Mouse (Mus musculus) embryonic facial prominence, embryonic 12.5 days (tissue): ENCODE data around the gene Traf7. TPM values are rescaled to one million over a fixed set of nuclear protein-coding genes. Genes with fewer than 3 reads are reported as not detected.

Experiments used
- ATAC-seq: fragments of 200-750 bp; cut with Nextera tagmentation; 2 replicates; pipeline ENCODE4 v1.8.0; 2017; ENCODE audit not compliant: insufficient number of reproducible peaks, insufficient read depth, low FRiP score, low TSS enrichment
- H3K27ac ChIP-seq: fragments of 300-500 bp; sonication (generic); 2 replicates; pipeline ENCODE4 v1.5.1; 2016; ENCODE audit warnings: mild to moderate bottlenecking
- H3K27me3 ChIP-seq: fragments of 300-500 bp; sonication (generic); 2 replicates; pipeline ENCODE4 v1.6.1; 2016; ENCODE audit warnings: mild to moderate bottlenecking, moderate library complexity
- H3K36me3 ChIP-seq: fragments of 300-500 bp; sonication (generic); 2 replicates; pipeline ENCODE4 v1.6.1; 2016; ENCODE audit warnings: mild to moderate bottlenecking
- H3K4me1 ChIP-seq: fragments of 300-500 bp; sonication (generic); 2 replicates; pipeline ENCODE4 v1.6.1; 2016
- H3K4me2 ChIP-seq: fragments of 300-500 bp; sonication (generic); replicated peaks from 2 replicates; pipeline ENCODE4 v1.6.1; 2016; ENCODE audit warnings: mild to moderate bottlenecking, moderate library complexity
- H3K4me3 ChIP-seq: fragments of 300-500 bp; sonication (generic); 2 replicates; pipeline ENCODE4 v1.5.1; 2016; ENCODE audit warnings: mild to moderate bottlenecking
- H3K9ac ChIP-seq: fragments of 300-500 bp; sonication (generic); 2 replicates; pipeline ENCODE4 v1.6.1; 2016; ENCODE audit warnings: mild to moderate bottlenecking, moderate library complexity
- H3K9me3 ChIP-seq: fragments of 300-500 bp; sonication (generic); 2 replicates; pipeline ENCODE4 v1.6.1; 2016; ENCODE audit warnings: mild to moderate bottlenecking, moderate library complexity
- WGBS: fragments of 180-500 bp; shearing (Covaris S2); methylation state at CpG from one replicate; pipeline ENCODE4 v1.1.7; 2016; 5-methylcytosine and 5-hydroxymethylcytosine counted together
- polyA plus RNA-seq: library from polyadenylated mRNA; unstranded; fragments of >200 nt; fragmentation: Nextera tagmentation; extraction: Ambion mirVana; gene quantifications from 2 replicates; pipeline ENCODE4 v1.2.1, GENCODE M21; 2016

Gene Traf7
- polyA plus RNA-seq, 1 experiment from 2014 or later = 98.5 TPM

DNA sequence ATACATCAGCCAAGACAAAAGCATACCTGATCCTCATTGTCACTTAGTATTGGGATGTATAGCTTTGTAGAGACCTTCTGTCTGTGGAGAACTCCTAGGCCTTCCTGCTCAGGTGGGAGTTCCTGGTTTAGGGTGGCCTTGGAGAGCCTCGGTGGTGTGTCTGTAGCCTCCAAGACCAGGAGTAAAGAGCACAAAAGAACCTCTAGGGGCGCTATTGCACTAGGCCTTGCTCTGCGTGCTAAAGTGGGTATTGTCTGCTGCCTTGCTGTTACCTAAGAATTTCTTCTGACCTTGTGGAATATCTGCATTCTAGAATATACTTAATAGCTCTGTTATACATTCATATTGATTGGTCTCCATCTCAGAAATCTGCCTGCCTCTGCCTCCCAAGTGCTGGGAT lies 12.6 kb upstream of the Traf7 start:
- no peak for ATAC-seq
- Histone ChIP-seq H3K9me3 (no peaks in the 10 kb centered on the region), H3K4me2 (no peak overlapping the region), H3K27me3 (peaks cover 4% of the 10 kb centered on the region), H3K27ac (no peak overlapping the region), H3K4me3 (no peak overlapping the region), H3K36me3 (no peaks in the 10 kb centered on the region), H3K9ac (no peak overlapping the region), H3K4me1 (peaks cover 4% of the 10 kb centered on the region; the same call in 1 of the 2 replicates)
- WGBS = 8% methylated on average over 3 of the region's 3 CpGs

DNA sequence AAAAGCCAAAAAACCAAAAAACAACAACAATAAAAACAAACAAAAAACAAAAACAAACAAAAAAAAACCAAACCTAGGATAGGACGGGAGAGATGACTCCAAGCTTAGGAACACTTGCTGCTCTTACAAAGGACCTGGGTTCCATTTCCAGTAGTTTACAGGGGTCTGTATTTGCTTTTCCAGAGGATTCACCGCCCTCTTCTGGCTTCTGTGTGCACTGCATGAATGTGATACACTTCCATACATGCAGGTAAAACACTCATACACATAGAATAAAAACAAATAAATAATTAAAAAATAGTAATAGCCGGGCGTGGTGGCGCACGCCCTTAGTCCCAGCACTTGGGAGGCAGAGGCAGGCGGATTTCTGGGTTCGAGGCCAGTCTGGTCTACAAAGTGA lies 11.2 kb upstream of the Traf7 start:
- H3K27ac ChIP-seq = no peak overlapping the region
- no peak overlapping the region for H3K4me3 ChIP-seq
- H3K9me3 ChIP-seq = no peaks in the 10 kb centered on the region
- no peak overlapping the region for H3K4me2 ChIP-seq
- no peak for ATAC-seq
- no peak overlapping the region for H3K9ac ChIP-seq
- H3K4me1 ChIP-seq = peaks cover 4% of the 10 kb centered on the region; the same call in 1 of the 2 replicates
- H3K36me3 ChIP-seq = no peaks in the 10 kb centered on the region
- WGBS = 69% methylated on average over 8 of the region's 8 CpGs
- H3K27me3 ChIP-seq = no peaks in the 10 kb centered on the region

DNA sequence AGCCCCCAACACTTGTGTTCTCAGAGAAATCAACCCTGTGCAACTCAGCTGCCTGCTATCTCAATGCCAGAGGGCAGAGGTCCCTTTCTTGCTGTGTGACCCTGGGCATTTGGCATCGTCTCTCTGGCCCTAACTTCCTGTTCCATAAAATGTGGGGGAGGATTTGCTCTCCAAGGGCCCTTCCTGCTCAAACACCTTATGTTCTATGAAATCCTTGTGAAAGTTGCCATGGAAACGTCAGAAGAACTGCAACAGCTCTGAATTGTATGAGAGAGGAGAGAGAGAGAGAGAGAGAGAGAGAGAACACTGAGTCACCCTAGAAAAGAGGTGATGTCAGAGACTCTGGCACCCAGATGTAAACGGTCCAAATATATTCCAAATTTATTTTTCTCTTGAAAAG lies 9.8 kb upstream of the Traf7 start:
- Histone ChIP-seq H3K4me2 (no peak overlapping the region), H3K9ac (no peak overlapping the region), H3K4me3 (no peak overlapping the region), H3K36me3 (no peaks in the 10 kb centered on the region), H3K27ac (0 out of 2 replicates have a peak overlapping the region, but pooled peaks have one; percentile 30), H3K4me1 (peaks cover 14% of the 10 kb centered on the region), H3K9me3 (no peaks in the 10 kb centered on the region), H3K27me3 (no peaks in the 10 kb centered on the region)
- no peak for ATAC-seq
- 41% methylated on average over 3 of the region's 3 CpGs for WGBS

DNA sequence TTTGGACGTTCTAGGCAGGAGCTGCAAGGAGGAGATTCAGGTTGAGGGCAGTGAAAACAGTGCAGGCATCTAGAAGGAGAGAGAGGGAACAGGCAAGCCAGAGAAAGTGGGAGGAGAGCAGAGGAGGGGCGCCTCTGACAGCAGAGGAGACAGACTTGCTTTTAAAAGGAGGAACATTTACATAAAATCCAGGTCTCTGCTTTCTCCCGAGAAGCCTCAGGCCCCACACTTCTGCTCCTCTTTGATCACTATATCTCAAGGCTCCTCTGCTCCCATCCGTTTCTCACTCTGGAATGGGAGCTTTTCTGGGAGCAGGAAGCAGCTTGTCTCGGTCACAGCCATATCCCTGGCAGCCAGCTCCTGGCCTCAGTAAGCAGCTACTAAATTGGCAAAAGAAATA lies 7.6 kb upstream of the Traf7 start:
- Histone ChIP-seq H3K9me3 (no peaks in the 10 kb centered on the region), H3K4me1 (peaks cover 28% of the 10 kb centered on the region), H3K27ac (no peak overlapping the region), H3K27me3 (no peaks in the 10 kb centered on the region), H3K4me3 (no peak overlapping the region), H3K36me3 (peaks cover 12% of the 10 kb centered on the region; the same call in 1 of the 2 replicates), H3K4me2 (no peak overlapping the region), H3K9ac (no peak overlapping the region)
- WGBS = 47% methylated on average over 5 of the region's 5 CpGs
- no peak for ATAC-seq

DNA sequence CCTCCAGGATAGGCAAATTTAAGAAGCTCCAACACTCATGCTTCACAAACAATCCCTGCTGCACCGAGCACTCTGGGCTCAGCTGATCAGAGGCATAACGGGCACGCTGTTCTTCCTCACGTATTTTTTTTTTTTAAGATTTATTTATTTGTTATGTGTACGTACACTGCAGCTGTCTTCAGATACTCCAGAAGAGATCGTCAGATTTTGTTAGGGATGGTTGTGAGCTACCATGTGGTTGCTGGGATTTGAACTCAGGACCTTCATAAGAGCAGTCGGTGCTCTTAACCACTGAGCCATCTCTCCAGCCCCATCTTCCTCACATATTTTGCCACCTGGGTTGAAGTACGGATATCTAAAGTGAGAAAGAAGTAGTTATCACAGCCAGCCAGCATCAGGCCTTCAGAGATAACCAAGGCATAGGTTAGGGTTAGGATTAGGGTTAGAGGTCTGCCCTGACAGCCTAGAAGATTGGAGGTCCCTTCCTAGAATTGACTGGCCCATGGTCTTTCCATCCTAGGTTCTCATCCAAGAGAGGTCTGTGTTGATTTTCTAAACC lies 6.5 kb upstream of the Traf7 start, which contains the start of gene Rab26:
TSS of gene Rab26 (minus strand) at position 51 of the 559 bp plus-strand sequence.
- Histone ChIP-seq H3K36me3 (peaks cover 18% of the 10 kb centered on the region; the same call in 1 of the 2 replicates), H3K4me3 (peak within 1 kb of the TSS; percentile 36), H3K27me3 (no peaks in the 10 kb centered on the region), H3K27ac (no peak within 1 kb of the TSS), H3K4me2 (peak within 1 kb of the TSS; percentile 67), H3K4me1 (peaks cover 39% of the 10 kb centered on the region), H3K9me3 (no peaks in the 10 kb centered on the region), H3K9ac (peak within 1 kb of the TSS; percentile 56)
- ATAC-seq = no peak
- 87% methylated on average over 8 of the region's 8 CpGs for WGBS

DNA sequence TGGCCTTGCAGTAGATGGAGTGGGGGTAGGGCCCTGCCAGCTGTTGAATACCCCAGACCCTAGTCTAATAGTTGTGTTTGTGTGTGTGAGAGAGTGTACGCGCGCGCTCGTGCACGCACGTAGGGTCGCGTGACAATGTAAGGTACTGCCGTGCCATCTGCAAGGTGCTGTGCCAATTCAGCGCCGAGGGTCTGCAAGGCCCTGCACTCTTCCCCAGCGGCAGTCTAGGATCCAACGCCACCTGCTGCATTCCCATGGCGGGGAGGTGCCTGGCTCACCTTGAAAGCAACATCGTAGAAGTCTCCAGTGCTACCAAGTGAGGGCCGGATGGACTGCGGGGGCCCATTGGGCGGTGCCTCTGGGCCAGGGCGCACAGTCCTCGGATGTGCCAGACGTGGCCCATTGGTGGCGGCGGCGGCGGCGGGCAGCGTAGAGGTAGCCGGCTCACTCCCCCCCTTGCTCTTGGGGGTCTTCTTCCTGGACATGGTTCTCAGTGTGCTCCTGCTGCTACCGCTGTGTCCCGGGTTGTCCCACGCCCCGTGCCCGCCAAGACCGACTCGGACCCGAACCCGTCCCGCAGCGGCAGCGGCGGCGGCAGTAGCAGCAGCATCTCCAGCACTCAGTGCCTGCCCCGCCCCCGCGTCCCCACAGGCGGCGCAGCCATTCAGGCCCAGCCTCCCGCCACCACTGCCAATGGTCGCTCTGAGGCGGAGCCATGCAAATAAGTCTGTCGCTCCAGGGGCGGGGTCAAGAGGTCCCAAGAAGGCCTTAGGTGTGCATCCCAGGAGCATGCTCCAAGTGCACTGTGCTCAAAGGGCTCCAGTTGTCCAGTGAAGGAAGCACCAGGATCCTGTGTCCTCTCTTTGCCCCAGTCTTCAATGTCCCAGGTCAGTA lies 5.6 kb upstream of the Traf7 start:
- Histone ChIP-seq H3K9ac (peak overlapping the region; percentile 56), H3K4me3 (peak overlapping the region; percentile 36), H3K27me3 (no peaks in the 10 kb centered on the region), H3K4me2 (peak overlapping the region; percentile 67), H3K4me1 (peaks cover 44% of the 10 kb centered on the region), H3K27ac (no peak overlapping the region), H3K36me3 (peaks cover 18% of the 10 kb centered on the region; the same call in 1 of the 2 replicates), H3K9me3 (no peaks in the 10 kb centered on the region)
- peak; percentile 31; the same call in 1 of the 2 replicates for ATAC-seq
- 7% methylated on average over 53 of the region's 53 CpGs for WGBS

DNA sequence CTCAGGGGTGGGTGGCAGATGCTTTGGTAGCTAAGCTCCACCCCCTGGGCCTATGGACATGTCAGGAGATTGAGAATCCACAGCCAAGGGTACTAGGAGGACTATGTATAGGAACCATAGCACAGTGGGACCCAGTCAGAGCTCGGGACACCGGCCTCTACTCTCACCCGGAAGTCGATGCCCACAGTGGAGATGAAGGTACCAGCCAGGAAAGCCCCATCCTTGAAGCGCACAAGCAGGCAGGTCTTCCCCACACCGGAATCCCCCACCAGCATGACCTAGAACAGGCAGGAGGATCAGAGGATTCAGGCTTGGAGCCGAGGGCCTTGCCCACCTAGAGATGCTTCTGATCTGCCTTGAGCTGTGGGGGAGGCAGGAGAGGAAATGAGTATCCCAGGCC lies 4.3 kb upstream of the Traf7 start:
- no peak overlapping the region for H3K4me3 ChIP-seq

DNA sequence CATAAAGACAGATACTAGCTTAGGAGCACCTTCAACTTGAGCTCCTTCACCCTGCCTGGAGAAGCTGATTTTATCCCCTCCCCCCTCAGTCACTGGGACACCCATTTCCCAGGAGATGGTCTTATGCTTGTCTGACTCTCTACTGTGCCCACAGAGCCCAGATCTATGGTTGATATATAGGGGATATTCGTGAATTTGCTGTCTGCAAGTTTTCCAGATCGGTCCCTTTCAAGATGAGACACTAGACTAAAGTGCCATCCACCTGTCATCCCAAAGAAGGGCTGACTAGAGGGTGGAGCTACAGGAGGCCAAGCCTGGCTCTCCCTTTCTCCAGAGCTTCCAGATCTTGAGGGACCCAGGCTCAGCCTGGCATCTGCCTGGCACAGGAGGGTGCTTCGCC lies 3.3 kb upstream of the Traf7 start:
- H3K9ac ChIP-seq = peak overlapping the region; percentile 76; the same call in 1 of the 2 replicates
- WGBS = 69% methylated on average over 3 of the region's 3 CpGs

More for the DNA sequence above, 4.3 kb upstream of the Traf7 start:
- no peak for ATAC-seq
- no peak overlapping the region for H3K27ac ChIP-seq
- H3K27me3 ChIP-seq = no peaks in the 10 kb centered on the region
- no peaks in the 10 kb centered on the region for H3K9me3 ChIP-seq
- WGBS = 76% methylated on average over 7 of the region's 7 CpGs
- peaks cover 18% of the 10 kb centered on the region; the same call in 1 of the 2 replicates for H3K36me3 ChIP-seq
- peak overlapping the region; percentile 4; the same call in 1 of the 2 replicates for H3K9ac ChIP-seq
- peaks cover 40% of the 10 kb centered on the region for H3K4me1 ChIP-seq
- no peak overlapping the region for H3K4me2 ChIP-seq

DNA sequence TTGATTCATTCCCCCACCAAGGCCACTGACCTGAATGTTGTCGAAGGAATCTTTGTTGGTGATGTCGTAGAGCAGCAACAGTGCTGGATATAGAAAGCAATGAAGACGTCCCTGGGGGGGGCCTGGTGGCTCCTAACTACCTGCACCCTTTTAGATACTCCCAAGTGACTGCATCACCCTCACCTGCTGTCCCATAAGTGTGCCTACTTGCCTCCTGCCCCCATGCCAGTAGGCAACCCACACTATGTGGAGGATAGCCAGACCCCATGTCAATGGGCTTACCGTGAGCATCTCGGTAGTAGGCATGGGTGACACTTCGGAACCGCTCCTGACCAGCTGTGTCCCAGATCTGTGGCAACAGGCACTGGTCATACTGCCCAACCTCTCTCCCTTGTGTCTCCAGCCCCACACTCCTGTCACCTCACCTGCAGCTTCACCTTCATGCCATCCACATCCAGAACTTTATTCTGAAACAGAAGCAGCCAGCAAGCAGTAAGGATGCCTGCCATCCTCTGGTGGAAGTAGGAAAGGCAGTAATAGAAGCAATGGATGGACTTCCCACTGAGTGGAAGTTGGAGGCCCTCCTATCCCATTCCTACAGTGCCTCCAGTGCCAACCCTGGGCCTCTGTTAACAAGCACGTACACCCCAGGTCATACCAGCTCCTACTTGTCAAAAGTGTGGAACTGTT lies 2.8 kb upstream of the Traf7 start:
- H3K36me3 ChIP-seq = peaks cover 18% of the 10 kb centered on the region; the same call in 1 of the 2 replicates
- no peaks in the 10 kb centered on the region for H3K27me3 ChIP-seq
- peak overlapping the region; percentile 80 for H3K4me2 ChIP-seq
- 30% methylated on average over 8 of the region's 8 CpGs for WGBS
- ATAC-seq = no peak
- peak overlapping the region; percentile 63; the same call in 1 of the 2 replicates for H3K4me3 ChIP-seq
- H3K9ac ChIP-seq = peak overlapping the region; percentile 76; the same call in 1 of the 2 replicates
- H3K4me1 ChIP-seq = peaks cover 50% of the 10 kb centered on the region
- H3K27ac ChIP-seq = peak overlapping the region; percentile 87; the same call in 1 of the 2 replicates
- no peaks in the 10 kb centered on the region for H3K9me3 ChIP-seq

More for the DNA sequence above, 3.3 kb upstream of the Traf7 start:
- Histone ChIP-seq H3K27ac (peak overlapping the region; percentile 4; the same call in 1 of the 2 replicates), H3K4me1 (peaks cover 49% of the 10 kb centered on the region), H3K36me3 (peaks cover 18% of the 10 kb centered on the region; the same call in 1 of the 2 replicates), H3K9me3 (no peaks in the 10 kb centered on the region), H3K4me2 (0 out of 2 replicates have a peak overlapping the region, but pooled peaks have one; percentile 80), H3K4me3 (no peak overlapping the region), H3K27me3 (no peaks in the 10 kb centered on the region)
- ATAC-seq = no peak

DNA sequence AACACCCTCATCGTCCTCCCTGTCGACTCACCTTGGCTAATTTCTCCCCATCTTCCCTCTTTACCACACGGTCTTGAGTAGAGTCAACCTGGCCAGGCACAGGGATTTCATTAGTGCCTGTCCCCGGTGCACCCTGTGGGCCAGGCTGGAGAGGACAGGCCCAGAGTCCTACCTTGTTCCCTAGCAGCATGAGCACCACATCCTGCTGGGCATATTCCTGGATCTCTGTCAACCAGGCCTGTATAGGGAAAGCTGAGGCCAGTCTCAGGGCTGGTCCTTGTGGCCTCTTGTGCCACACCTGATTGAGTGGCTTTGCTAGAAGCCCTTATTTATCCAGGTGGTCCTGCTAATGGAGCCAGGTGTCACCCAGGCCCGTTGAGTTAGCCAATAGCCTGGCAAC lies 2.1 kb upstream of the Traf7 start:
- Histone ChIP-seq H3K4me1 (peaks cover 50% of the 10 kb centered on the region), H3K4me2 (peak overlapping the region; percentile 80), H3K4me3 (peak overlapping the region; percentile 63), H3K27me3 (no peaks in the 10 kb centered on the region), H3K27ac (peak overlapping the region; percentile 87), H3K9me3 (no peaks in the 10 kb centered on the region), H3K9ac (peak overlapping the region; percentile 76), H3K36me3 (peaks cover 18% of the 10 kb centered on the region; the same call in 1 of the 2 replicates)
- no peak for ATAC-seq
- 23% methylated on average over 5 of the region's 5 CpGs for WGBS

DNA sequence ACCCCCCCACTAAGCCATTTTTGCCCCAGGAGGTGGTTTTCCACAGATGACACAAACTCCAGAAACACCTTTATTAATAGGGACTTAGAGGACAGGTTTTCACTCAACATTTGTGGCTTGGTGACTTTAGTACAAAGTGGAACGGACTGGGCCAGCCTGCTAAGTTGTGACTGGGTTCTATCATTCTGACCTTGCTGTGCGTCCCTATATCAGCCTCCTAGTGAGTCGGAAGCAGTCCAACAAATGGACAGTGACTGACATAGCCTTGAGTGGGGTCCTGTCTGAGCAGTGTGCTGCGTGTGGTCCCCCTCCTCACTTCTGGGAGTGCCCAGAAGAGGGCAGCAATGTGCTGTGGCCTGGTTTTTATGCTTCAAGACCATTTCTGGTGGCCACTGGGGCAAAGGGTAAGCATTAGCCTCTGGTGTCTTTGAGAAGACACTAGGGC lies 1.3 kb upstream of the Traf7 start:
- peaks cover 50% of the 10 kb centered on the region for H3K4me1 ChIP-seq
- peaks cover 18% of the 10 kb centered on the region; the same call in 1 of the 2 replicates for H3K36me3 ChIP-seq
- peak overlapping the region; percentile 63 for H3K4me3 ChIP-seq
- peak overlapping the region; percentile 76 for H3K9ac ChIP-seq
- peak overlapping the region; percentile 87 for H3K27ac ChIP-seq
- no peak for ATAC-seq
- no peaks in the 10 kb centered on the region for H3K9me3 ChIP-seq
- no peaks in the 10 kb centered on the region for H3K27me3 ChIP-seq
- H3K4me2 ChIP-seq = peak overlapping the region; percentile 80
- WGBS = under 1% methylated on average over 4 of the region's 4 CpGs
